Mouse (Mus musculus) spleen, postnatal 4 days (tissue): ENCODE data around the gene Peli1.
A peak's percentile ranks its signal among the peaks of the same experiment; 100 is the strongest.

Source experiments
- DNase-seq, 2 experiments: peaks; one replicate each; pipeline ENCODE4 v3.0.0; 2022; ENCODE audit warnings: low spot score in 2 of 2

Gene Peli1

GRCm38 (mm10) chr11:21091067-21091427 lies at the start of gene Peli1:
Peli1 (plus strand) TSS chr11:21091291.
- peak; percentile 94 to 98 for DNase-seq

- no peak for DNase-seq
These were observed 48.5 kb upstream of the Peli1 start for GRCm38 (mm10) chr11:21042590-21042989.

GRCm38 (mm10) chr11:21046188-21046587 lies 44.9 kb upstream of the Peli1 start:
- DNase-seq = no peak

DNA sequence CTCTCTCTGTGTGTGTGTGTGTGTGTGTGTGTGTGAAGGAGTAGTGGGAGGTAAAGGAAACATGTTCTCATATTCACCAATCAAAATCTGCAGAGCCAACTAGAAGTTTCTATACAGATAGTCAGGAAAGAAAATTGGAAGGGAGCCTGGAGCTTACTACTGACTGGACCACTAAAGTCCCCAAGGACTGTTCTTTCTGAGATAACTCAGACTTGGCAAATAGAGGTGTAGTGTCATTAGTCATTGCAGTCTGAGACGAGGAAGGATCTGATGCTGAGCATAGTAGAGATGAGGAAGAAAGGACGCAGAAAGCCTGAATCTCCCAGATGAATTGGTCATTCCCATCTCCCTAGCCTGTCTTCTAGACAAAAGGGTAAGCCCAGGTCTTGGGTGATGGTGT lies 43.2 kb upstream of the Peli1 start:
- no peak for DNase-seq

DNA sequence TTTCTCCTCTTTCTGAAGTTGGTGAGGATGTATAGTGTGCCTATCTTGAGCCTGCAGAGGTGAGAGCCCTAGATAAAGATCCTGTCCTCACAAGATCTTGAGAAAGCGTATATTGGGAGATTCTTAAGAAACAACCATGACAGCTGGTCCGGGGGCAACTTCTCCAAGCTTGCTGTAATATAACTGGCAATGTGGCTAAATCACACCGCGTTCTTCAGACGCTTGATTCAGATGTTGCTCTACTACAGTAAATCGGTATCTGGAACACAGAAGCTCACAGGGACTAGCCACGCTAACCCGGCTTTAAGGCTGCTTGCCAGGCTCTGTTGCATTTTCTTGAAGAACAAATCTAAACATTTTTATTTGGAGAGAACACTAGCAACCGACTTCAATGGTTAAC lies 39.4 kb upstream of the Peli1 start:
- no peak for DNase-seq

- no peak for DNase-seq
These were observed 36.5 kb upstream of the Peli1 start for GRCm38 (mm10) chr11:21054587-21054986.

DNA sequence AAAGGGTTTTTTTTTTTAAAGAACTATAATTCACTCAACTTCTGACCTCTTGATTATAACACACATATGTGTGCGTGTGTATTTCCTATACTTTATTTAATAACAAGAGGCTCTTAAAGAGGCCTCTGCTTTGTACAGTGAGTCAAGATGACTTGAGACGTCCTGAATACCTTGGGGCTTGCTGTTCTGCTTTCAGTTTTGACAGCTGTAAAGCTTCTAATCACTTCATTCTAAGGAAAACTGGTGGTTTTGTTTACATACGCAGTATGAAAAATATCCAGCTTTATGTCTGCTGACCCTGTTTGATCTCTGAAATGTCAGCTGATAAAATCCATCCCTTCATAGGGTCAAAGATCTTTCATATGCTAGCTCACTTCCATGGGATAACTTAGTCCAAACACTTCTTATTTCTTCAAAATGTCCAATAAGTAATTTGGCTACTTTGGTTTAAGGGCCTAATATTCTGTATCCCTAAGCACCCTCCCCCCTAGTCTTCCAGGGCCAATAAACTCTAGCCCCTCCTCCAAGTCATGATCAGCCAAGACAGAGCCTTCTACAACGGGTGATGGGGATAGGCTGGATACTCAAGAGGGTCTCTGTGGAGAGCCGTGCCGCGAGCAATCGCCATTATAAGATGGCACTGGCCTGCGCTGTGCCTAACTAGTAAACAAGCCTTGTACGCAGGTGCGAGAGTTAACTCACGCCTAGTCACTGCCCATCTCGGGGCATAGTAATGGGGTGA lies 34.8 kb upstream of the Peli1 start:
- DNase-seq = no peak

DNA sequence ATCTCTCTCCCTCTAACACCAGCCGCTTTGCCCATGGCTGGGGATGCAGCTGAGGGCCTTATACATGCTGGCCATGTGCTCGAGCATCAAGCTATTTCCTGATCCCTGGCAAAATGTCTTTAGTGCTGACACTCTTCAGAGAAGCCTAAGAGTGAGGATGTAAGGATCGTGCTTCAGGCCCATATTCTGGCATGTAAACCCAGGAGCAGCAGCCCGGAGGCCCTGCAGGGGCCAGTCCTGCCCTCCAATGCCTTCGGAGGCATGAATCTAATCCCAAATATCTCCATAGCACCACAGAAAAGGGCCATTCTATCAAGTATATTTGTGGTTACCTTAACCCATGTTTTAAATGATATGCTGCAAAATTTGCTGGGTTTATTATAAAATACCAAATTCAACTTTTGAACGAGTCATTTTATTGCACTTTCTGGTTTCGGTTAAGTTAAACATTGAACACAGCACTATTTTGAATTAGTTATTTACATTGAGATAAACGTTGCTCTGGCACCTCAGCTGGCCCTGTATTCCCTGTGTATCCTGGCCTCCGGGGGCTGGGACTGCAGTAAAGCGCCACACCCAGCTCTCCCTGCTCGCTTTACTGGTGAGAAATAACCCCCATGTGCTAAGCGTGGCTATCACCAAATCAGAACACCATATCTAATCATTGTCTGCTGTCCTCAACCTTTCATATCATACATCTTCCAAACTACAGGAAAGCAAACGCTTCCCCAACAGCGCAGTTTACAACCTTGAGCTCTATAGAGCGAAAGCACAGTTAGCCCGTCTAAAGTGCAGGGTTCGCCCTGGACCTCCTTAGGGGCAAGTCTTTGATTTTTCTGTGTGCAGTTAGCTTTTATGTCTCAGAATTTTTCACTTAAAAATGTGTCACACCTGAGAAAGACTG lies 33.3 kb upstream of the Peli1 start:
- DNase-seq = peak in 1 of 2 experiments; percentile 34

DNA sequence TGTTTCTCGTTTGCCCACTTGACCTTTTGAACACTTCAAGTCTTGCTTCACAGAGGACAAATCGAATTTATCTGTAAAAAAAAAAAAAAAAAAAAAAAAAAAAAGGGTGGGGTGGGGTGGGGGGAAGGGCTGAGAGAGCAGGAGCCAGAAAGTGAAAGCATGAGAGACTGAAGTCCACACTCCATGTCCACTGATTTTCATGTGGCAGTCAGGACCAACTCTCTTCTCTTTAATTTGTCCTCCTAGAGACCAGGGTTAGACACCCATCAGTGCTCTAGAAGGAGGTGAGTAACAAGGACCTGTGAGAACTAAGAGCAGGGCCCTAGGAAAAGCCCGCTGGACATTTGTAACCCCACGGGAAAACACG lies 32.7 kb upstream of the Peli1 start:
- peak in 1 of 2 experiments; percentile 36 for DNase-seq

DNA sequence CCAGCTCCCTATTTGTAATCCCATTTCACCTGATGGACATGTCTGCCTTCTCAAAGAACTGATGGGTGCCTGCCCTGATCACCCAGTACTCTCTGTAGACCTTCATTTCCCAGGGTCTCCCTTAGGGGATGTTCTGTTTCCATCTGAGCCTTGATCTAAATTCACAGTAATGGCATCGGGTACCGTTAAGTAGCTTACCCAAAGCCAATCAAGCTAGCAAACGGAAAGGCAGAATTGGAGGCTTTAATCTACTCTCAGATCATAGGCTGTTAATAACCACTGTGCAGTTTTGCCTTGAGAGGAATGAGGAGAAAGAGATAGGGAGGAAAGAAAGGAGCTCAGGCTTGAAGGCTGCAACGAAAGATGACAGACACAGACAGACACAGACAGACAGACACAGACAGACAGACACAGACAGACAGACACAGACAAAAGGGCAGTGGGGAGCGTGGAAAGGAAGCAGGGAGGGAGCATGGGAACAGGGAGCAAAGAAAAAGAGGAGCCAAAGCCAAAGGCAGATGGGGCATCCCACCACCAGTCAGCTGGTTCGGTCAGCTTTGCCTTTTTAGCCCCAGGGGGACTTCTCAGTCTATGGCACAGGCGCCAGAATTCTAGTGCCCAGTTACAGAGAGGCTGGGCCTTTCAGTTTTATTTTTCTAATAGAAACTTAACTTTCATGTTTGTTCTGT lies 30.6 kb upstream of the Peli1 start:
- DNase-seq = no peak

- DNase-seq = no peak
These were observed 30.1 kb upstream of the Peli1 start for GRCm38 (mm10) chr11:21061075-21061403.

GRCm38 (mm10) chr11:21061431-21061830 lies 29.7 kb upstream of the Peli1 start:
- no peak for DNase-seq

- no peak for DNase-seq
These were observed 29.0 kb upstream of the Peli1 start for GRCm38 (mm10) chr11:21062071-21062470.

DNA sequence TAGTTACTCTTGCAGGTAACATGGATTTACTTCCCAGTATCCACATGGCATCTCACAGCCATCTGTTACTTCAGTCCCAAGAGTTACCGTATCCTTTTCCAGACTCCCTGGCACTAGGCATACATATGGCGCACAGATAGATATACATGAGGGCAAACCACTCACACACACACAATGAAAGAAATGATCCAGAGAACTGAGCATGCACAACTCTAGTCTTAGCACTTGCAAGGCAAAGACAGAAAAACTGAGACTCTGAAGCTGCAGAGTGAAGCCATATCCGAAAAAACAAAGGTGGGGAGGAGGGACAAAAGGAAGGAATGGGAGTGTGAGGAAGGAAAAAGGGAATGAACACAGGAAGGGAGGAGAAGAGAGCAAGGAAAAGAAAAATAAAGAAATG lies 27.8 kb upstream of the Peli1 start:
- peak in 1 of 2 experiments; percentile 15 for DNase-seq

- no peak for DNase-seq
These were observed 11.7 kb upstream of the Peli1 start for GRCm38 (mm10) chr11:21079400-21079799.

- no peak for DNase-seq
These were observed 11.2 kb upstream of the Peli1 start for GRCm38 (mm10) chr11:21079851-21080362.

DNA sequence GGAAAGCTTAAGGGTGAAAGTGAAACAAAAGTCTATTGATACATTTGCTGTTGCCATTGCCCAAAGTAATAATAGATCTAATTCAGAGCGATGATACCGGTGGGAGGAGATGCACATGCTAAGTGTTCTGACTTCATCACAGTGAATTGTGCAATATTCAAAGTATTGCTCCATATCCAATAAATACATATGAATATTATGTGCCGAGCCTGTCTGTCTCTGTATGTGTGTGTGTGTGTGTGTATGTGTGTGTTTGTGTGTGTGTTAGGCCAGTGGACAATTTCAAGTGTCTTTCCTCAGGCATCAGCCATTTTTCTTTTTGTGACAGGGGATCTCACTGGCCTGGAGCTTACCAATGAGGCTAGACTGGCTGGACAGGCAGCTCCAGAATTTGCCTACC lies 9.9 kb upstream of the Peli1 start:
- no peak for DNase-seq

DNA sequence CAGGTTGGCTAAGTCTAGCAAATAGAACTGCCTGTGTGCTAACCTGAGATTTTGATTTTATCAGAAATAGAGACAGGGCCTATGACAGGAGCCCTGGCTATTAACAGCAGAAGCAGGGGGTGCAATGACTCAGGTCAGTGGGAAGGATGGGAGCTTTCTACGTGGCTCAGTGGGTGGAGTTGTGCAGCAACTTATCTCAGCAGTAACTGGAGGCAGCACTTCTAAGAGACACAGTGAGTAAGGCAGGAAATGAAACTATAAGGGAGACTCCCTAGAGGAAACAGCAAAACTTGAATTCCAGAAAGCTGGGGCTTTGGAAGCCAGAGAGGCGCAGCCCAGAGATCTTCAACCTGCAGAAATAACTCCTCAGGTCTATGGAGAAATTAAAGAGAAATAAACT lies 8.4 kb upstream of the Peli1 start:
- DNase-seq = peak in 1 of 2 experiments; percentile 45

DNA sequence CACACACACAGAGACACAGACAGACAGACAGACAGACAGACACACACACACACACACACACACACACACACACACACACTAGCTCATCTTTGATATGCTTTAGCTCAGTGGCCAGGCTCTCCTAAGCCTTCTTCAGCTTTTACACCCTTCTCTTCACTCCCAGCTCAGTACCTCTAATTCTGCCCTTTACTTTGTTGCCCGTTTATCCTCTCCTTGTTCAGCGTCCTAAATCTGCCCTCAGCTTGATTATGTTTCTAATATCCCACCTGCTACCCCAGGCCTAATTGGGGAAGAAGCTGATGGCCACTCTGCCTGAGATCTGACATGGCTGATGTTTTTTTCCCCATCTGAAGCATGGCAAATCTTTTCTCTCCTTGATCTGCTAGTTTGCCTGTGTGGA lies 2.7 kb upstream of the Peli1 start:
- no peak for DNase-seq

GRCm38 (mm10) chr11:21089571-21089970 lies 1.5 kb upstream of the Peli1 start:
- no peak for DNase-seq

DNA sequence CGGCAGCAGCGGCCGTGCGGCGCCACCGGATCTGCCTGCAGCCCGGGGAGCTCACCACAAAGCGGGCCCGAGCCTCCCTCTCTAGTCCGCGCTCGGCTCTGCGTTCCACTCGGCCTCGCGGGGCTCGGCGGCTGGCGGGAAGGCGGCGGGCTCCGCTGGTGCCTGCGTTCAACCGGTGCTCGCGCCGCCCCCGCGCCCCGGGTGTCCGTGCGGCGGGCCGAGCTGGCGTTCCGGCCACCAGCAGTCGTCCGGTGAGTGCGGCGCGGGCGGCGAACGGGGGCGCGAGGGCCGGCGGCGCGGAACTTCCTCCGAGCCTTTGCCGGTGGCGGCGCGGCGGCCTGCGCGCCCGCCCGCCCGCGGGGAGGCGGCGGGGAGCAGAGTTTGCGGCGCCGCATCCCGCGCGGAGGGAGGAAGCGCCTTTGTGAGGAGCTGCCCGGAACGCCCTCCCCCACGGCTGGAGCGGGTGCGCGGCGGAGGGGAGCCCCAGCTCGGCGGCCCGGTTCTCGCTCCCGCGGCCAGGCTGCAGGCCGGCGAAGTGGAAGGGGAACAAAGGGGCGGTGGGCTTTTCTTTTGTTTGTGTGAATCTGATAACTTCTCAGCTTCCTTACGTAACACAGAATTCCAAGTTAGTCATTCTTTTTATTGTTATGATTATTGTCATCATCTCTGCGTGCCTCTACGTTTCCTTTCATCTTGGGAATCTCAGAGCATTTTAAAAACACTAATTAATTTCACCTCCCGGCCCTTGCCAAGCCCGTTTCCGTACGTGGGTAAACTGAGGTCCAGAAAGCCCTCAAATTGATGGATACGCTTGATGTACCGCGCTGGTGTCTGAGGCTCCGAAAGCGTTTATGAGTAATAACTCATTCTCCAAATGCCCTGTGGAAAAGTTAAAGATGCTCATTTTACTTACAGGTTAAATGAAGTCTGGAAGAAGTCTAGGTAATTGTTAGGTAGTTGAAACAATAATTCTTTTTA lies 626 bp downstream of the Peli1 start:
- peak; percentile 59 to 87 for DNase-seq
